Mouse (Mus musculus) heart, adult 18-20 months (tissue): ENCODE results near the gene Camkk2. TPM values are rescaled to one million over a fixed set of nuclear protein-coding genes. Genes with fewer than 3 reads are reported as not detected.

Source experiments
- DNase-seq, 2 experiments: peaks; one replicate each; pipeline ENCODE4 v3.0.0; 2021 to 2022; ENCODE audit warnings: mixed read lengths in 1 of 2
- microRNA-seq, 2 experiments: library from miRNA; unstranded; fragments of <30 nt; microRNA quantifications; one replicate each; pipeline ENCODE4 v1.2.0; 2022
- total RNA-seq, 2 experiments: library from RNA; stranded (reverse); gene quantifications; 2 replicates each; pipeline ENCODE4 v1.2.3; 2021

The Camkk2 gene
- total RNA-seq, 2 experiments from 2014 or later, result 8.6 to 12.1 TPM

GRCm38 (mm10) chr5:122698041-122698700 is 81.0 kb downstream of the Camkk2 start:
- peak in 1 of 2 experiments; percentile 39 for DNase-seq

- no peak for DNase-seq
Measured at GRCm38 (mm10) chr5:122695516-122695915, 83.7 kb downstream of the Camkk2 start.

- peak in 1 of 2 experiments; percentile 30 for DNase-seq
Measured at GRCm38 (mm10) chr5:122693431-122694207, 85.6 kb downstream of the Camkk2 start.

DNA sequence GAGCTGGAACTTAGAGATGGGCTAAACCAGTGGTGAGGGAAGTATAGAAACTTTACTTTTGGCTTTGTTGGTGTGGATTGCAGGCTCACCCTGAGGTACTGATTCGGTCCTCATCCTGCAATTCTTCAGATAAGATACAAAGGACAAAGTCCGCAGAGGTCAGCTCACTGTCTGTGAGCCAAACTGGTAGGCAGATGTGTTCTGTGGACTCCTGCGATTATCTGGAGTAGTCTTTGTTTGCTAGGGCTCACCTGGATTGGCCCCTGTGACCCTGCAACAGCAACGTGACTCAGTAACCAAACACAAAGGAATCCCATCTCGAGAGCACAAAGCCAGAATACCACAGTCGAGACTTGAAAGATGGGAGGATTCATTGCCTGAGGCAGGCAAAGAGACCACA is 88.7 kb downstream of the Camkk2 start:
- no peak for DNase-seq

- DNase-seq, result no peak
Measured at GRCm38 (mm10) chr5:122689153-122689552, 90.1 kb downstream of the Camkk2 start.

GRCm38 (mm10) chr5:122687391-122687790 is 91.8 kb downstream of the Camkk2 start:
- DNase-seq, result no peak

GRCm38 (mm10) chr5:122683926-122684325 is 95.3 kb downstream of the Camkk2 start:
- DNase-seq, result peak in 1 of 2 experiments; percentile 42

DNA sequence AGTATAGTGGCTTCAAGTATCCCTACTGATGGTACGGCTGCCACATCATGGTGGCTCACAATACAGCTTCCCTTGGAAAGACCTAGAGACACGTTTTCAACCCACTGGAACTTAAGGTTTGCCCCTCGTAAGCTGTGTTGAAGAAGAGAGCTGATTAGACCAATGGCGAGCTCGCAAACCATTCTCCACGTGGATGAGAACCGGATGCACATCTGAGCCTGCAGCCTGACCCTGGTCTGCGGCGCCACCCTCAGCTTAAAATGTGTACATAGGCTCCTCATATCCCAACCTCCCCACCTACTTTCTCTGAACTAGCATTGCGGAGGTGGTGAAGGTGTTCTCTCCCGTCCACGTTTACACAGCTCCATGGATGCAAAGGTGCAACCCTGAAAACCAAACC is 97.9 kb downstream of the Camkk2 start:
- no peak for DNase-seq

Small RNA genes lying within 50 kb of the gene (microRNA-seq; reads per million reads assigned to microRNA genes)
- gene Mir8115, result 0 to 0.27 reads per million in 2 experiments

Other genes with a start within 250 kb of the Camkk2 start
- gene Ift81, start 164.9 kb downstream of the Camkk2 start, total RNA-seq, result 10 to 100 TPM; 68.8 to 69.9 TPM
- 1 to 10 TPM; 2.9 to 3.1 TPM for gene P2rx7, start 135.5 kb downstream of the Camkk2 start, total RNA-seq
- gene P2rx4, start 71.9 kb downstream of the Camkk2 start, total RNA-seq, result 10 to 100 TPM; 21.4 to 21.5 TPM
- gene Anapc5, start 41.9 kb upstream of the Camkk2 start, total RNA-seq, result 100 to 1,000 TPM; 156 to 162 TPM
- gene Rnf34, start 70.6 kb upstream of the Camkk2 start, total RNA-seq, result 10 to 100 TPM; 28.8 to 31.7 TPM
- gene Kdm2b, start 210.4 kb upstream of the Camkk2 start, total RNA-seq, result 10 to 100 TPM; 10.6 to 14.2 TPM
- 10 to 100 TPM; 12.2 to 12.5 TPM for gene Orai1, start 235.7 kb upstream of the Camkk2 start, total RNA-seq